Comparison of ENCODE assay signal across 9 mouse cellular contexts in genomic region chr12:28804558-28805481, GRCm38 (mm10). TPM values are rescaled to one million over a fixed set of nuclear protein-coding genes. Genes with fewer than 3 reads are reported as not detected.
DNase-seq lines count a peak whose midpoint lies in the region; ATAC-seq and TF ChIP-seq lines count a peak whose summit lies in the region.
"Had no signal": no experiment of that assay in that cellular context is flagged by ENCODE, and none has a peak within 500 bp of the region (broad histone marks: within the 10 kb centered on the region; RNA-seq: fewer than 3 reads in every experiment).

No protein-coding gene starts in this region.

- POLR2A ChIA-PET in Patski (lab: Charles Lee): no interaction called here

- TF ChIP-seq EP300 in heart, adult 2 months (IDR thresholded peaks at IDR 0.05; ENCODE audit: insufficient read depth, low read depth, low read length): no peak

- no peak for DNase-seq in forebrain, embryonic 14.5 days (ENCODE audit: low spot score)
- peak; percentile 1 for DNase-seq in Patski (ENCODE audit: low read depth, low spot score)
- peak; percentile 29 to 45 for DNase-seq in heart, adult 2 months
- DNase-seq in liver: peak; percentile 89
- DNase-seq in kidney, adult 9 months: no peak
- DNase-seq in thymus, postnatal 0 days (ENCODE audit: low spot score): no peak

- no peak for ATAC-seq in forebrain, embryonic 14.5 days
- ATAC-seq in forebrain, embryonic 12.5 days (ENCODE audit: low FRiP score): no peak
- ATAC-seq in Patski: peak; percentile 68

- H3K9ac ChIP-seq in forebrain, embryonic 14.5 days (ENCODE audit: low read length): no peak overlapping the region
- H3K9ac ChIP-seq in forebrain, embryonic 12.5 days: no peak overlapping the region
- no peak overlapping the region for H3K9ac ChIP-seq in heart, adult 2 months (ENCODE audit: low read depth, low read length)
- H3K9ac ChIP-seq: limb, embryonic 15.5 days had no signal

- CTCF ChIA-PET in Patski (lab: Charles Lee): interaction anchor here (1.4 kb wide), 1 partner anchor 18 kb away, joined by 5 read pairs; no protein-coding TSS in a partner anchor

- TF ChIP-seq POLR2A in heart, adult 2 months (IDR thresholded peaks at IDR 0.05; ENCODE audit: insufficient read depth, low read depth, low read length): no peak
- no peak for TF ChIP-seq POLR2A in myocyte (IDR thresholded peaks at IDR 0.05; ENCODE audit: insufficient read length, low read depth)

- WGBS in forebrain, embryonic 14.5 days: 72% methylated on average over 3 of the region's 3 CpGs
- 78% methylated on average over 3 of the region's 3 CpGs for WGBS in forebrain, embryonic 12.5 days
- 79% methylated on average over 3 of the region's 3 CpGs for WGBS in heart, adult 2 months

- intact Hi-C loops in heart, adult 2 months (cut with DNase I): no loop called here

- H3K4me1 ChIP-seq in forebrain, embryonic 14.5 days (ENCODE audit: control insufficient read depth, insufficient read depth, low read length): peaks cover 17% of the 10 kb centered on the region
- H3K4me1 ChIP-seq in forebrain, embryonic 12.5 days: peaks cover 36% of the 10 kb centered on the region
- peaks cover 13% of the 10 kb centered on the region for H3K4me1 ChIP-seq in heart, adult 2 months (ENCODE audit: control insufficient read depth, insufficient read depth, low read length)

- in situ Hi-C loops in Patski (cut with MboI; ENCODE audit: low pct_unique_long_range_greater_than_20kb): no loop called here

- H3K9me3 ChIP-seq in forebrain, embryonic 14.5 days (replicated peaks; ENCODE audit: control insufficient read depth, low read length): no peaks in the 10 kb centered on the region
- H3K9me3 ChIP-seq in forebrain, embryonic 12.5 days: no peaks in the 10 kb centered on the region
- H3K9me3 ChIP-seq: limb, embryonic 15.5 days had no signal

- no peak overlapping the region for H3K4me3 ChIP-seq in forebrain, embryonic 14.5 days (ENCODE audit: low read depth, low read length)
- H3K4me3 ChIP-seq in forebrain, embryonic 12.5 days (replicated peaks): no peak overlapping the region
- H3K4me3 ChIP-seq in heart, adult 2 months: no peak overlapping the region
- no peak overlapping the region for H3K4me3 ChIP-seq in myocyte
- H3K4me3 ChIP-seq: limb, embryonic 15.5 days had no signal

- peak overlapping the region; percentile 29; the same call in 1 of the 2 replicates for H3K27ac ChIP-seq in forebrain, embryonic 14.5 days (ENCODE audit: low read depth, low read length)
- no peak overlapping the region for H3K27ac ChIP-seq in forebrain, embryonic 12.5 days
- H3K27ac ChIP-seq in heart, adult 2 months: no peak overlapping the region
- H3K27ac ChIP-seq: limb, embryonic 15.5 days had no signal

- no peak for TF ChIP-seq CTCF in Patski (IDR thresholded peaks at IDR 0.05)
- TF ChIP-seq CTCF in heart, adult 2 months (IDR thresholded peaks at IDR 0.05): no peak

- H3K27me3 ChIP-seq in forebrain, embryonic 14.5 days (replicated peaks; ENCODE audit: control insufficient read depth, insufficient read depth, low read length): no peaks in the 10 kb centered on the region
- peaks cover 14% of the 10 kb centered on the region; the same call in 1 of the 2 replicates for H3K27me3 ChIP-seq in forebrain, embryonic 12.5 days
- H3K27me3 ChIP-seq in Patski: no peaks in the 10 kb centered on the region
- H3K27me3 ChIP-seq in heart, adult 2 months (ENCODE audit: control insufficient read depth, insufficient read depth, low read length): no peaks in the 10 kb centered on the region
- no peaks in the 10 kb centered on the region for H3K27me3 ChIP-seq in myocyte (ENCODE audit: control insufficient read depth, insufficient read depth, insufficient read length)
- H3K27me3 ChIP-seq: limb, embryonic 15.5 days had no signal

- no peaks in the 10 kb centered on the region for H3K36me3 ChIP-seq in forebrain, embryonic 14.5 days (ENCODE audit: control insufficient read depth, insufficient read depth, low read length)
- H3K36me3 ChIP-seq in forebrain, embryonic 12.5 days (replicated peaks): no peaks in the 10 kb centered on the region
- no peaks in the 10 kb centered on the region for H3K36me3 ChIP-seq in heart, adult 2 months (ENCODE audit: control insufficient read depth, insufficient read depth, low read length)
- H3K36me3 ChIP-seq in myocyte (ENCODE audit: control insufficient read depth, insufficient read depth): no peaks in the 10 kb centered on the region
- H3K36me3 ChIP-seq: limb, embryonic 15.5 days had no signal

- no peak overlapping the region for H3ac ChIP-seq in myocyte (ENCODE audit: control insufficient read depth, insufficient read length)

- no peak overlapping the region for H3K4me2 ChIP-seq in forebrain, embryonic 14.5 days (ENCODE audit: low read length)
- H3K4me2 ChIP-seq in forebrain, embryonic 12.5 days: no peak overlapping the region
- H3K4me2 ChIP-seq in myocyte (ENCODE audit: low read depth): peak overlapping the region; percentile 52
- H3K4me2 ChIP-seq: limb, embryonic 15.5 days had no signal

- H3K79me2 ChIP-seq in heart, adult 2 months (replicated peaks; ENCODE audit: control insufficient read depth, insufficient read depth, low read length): no peaks in the 10 kb centered on the region
- H3K79me2 ChIP-seq in myocyte (ENCODE audit: control insufficient read depth, insufficient read depth): no peaks in the 10 kb centered on the region

TF ChIP-seq in myocyte, 11 proteins besides CTCF, POLR2A, EP300 and RAD21:
- TF ChIP-seq USF1 (IDR thresholded peaks at IDR 0.05; ENCODE audit: low read depth) (no peak), MYOD1 (IDR thresholded peaks at IDR 0.05; ENCODE audit: control insufficient read depth in 1 of 3, insufficient read length in 2 of 3, low read depth in 2 of 3) (peak in 2 of 3 experiments; percentile 74 to 87), TCF3 (IDR thresholded peaks at IDR 0.05; ENCODE audit: insufficient read length, low read depth) (peak; percentile 39), MYOG (IDR thresholded peaks at IDR 0.05; ENCODE audit: control insufficient read depth in 1 of 3, insufficient read depth in 1 of 3, insufficient read length in 2 of 3, low read depth in 2 of 3) (peak in 2 of 3 experiments; percentile 50 to 69), SRF (IDR thresholded peaks at IDR 0.05; ENCODE audit: control insufficient read depth, insufficient read length, low read depth) (no peak), MAX (IDR thresholded peaks at IDR 0.05; ENCODE audit: low read depth) (no peak), TCF12 (IDR thresholded peaks at IDR 0.05; ENCODE audit: insufficient read depth, poor library complexity, severe bottlenecking) (peak; percentile 46), CEBPB (IDR thresholded peaks at IDR 0.05; ENCODE audit: insufficient read depth, poor library complexity, severe bottlenecking) (0 out of 2 replicates have a peak, but pooled peaks have one; percentile 25)

RNA-seq across cellular contexts. Expression of gene Eipr1, which starts 53.2 kb away (rescaled TPM):
- polyA plus RNA-seq in forebrain, embryonic 14.5 days (2014; fragmentation: Nextera tagmentation; extraction: Ambion mirVana): 80.9 and 87.5 TPM in 2 replicates
- polyA plus RNA-seq in forebrain, embryonic 12.5 days (2016; fragmentation: Nextera tagmentation; extraction: Ambion mirVana): 43.0 and 45.8 TPM in 2 replicates
- polyA plus RNA-seq in Patski (2021): 25.6 TPM
- 1 to 10 TPM; 8.6 to 8.7 TPM for total RNA-seq in heart, adult 2 months (2021)
- 13.5 and 21.8 TPM in 2 replicates for polyA plus RNA-seq in heart, adult 2 months (2012; rRNA removed)
- 19.5 TPM for polyA plus RNA-seq in myocyte (2012; fragmentation: generic; extraction: Trizol)
- 50.3 and 57.0 TPM in 2 replicates for polyA plus RNA-seq in thymus, postnatal 0 days (2015; fragmentation: Nextera tagmentation; extraction: Ambion mirVana)

RNA-seq across cellular contexts. Expression of gene Trappc12, which starts 54.5 kb away (rescaled TPM):
- polyA plus RNA-seq in forebrain, embryonic 14.5 days (2014; fragmentation: Nextera tagmentation; extraction: Ambion mirVana): 38.4 and 43.2 TPM in 2 replicates
- 40.4 and 41.5 TPM in 2 replicates for polyA plus RNA-seq in forebrain, embryonic 12.5 days (2016; fragmentation: Nextera tagmentation; extraction: Ambion mirVana)
- polyA plus RNA-seq in Patski (2021): 25.6 TPM
- total RNA-seq in heart, adult 2 months (2021): 10 to 100 TPM; 19.7 to 21.3 TPM
- 20.9 and 26.9 TPM in 2 replicates for polyA plus RNA-seq in heart, adult 2 months (2012; rRNA removed)
- 31.4 TPM for polyA plus RNA-seq in myocyte (2012; fragmentation: generic; extraction: Trizol)
- 38.6 and 40.0 TPM in 2 replicates for polyA plus RNA-seq in thymus, postnatal 0 days (2015; fragmentation: Nextera tagmentation; extraction: Ambion mirVana)

Comparison
In these comparisons a context has a peak if more than half of its experiments do, and no peak if none do; other contexts are left out.
1. DNase-seq: peak in Patski (single experiment), heart, adult 2 months (2 of 2) and liver (single experiment); none in forebrain, embryonic 14.5 days (single experiment), kidney, adult 9 months (single experiment) and thymus, postnatal 0 days (single experiment).